Mouse (Mus musculus): ENCODE measurements around the gene Vgll1. TPM values are rescaled to one million over a fixed set of nuclear protein-coding genes. Genes with fewer than 3 reads are reported as not detected.

The Vgll1 gene
- polyA plus RNA-seq (2017; shearing (Covaris generic)), result not detected

DNA sequence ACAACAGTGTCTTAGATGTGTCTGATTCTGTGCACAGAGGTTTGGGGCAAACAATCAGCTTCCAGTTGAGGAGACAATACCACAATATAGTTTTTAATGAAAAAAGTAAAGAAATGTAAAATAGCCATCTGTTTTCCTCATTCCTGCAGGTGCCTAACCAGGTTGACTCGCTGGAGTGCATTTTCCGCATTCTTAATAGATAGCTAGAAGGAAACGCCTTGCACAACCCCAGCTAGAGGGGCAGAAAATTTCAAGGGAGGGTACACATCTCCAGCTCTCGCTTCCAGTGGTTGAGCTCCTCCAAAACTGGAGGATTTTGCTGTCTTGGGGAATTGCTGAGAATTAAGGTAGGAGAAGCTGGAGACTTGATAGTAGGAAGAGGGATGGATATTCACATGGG, at the start of gene Vgll1:
Vgll1 (plus strand) TSS at position 301 of the 400 bp plus-strand sequence.

DNA sequence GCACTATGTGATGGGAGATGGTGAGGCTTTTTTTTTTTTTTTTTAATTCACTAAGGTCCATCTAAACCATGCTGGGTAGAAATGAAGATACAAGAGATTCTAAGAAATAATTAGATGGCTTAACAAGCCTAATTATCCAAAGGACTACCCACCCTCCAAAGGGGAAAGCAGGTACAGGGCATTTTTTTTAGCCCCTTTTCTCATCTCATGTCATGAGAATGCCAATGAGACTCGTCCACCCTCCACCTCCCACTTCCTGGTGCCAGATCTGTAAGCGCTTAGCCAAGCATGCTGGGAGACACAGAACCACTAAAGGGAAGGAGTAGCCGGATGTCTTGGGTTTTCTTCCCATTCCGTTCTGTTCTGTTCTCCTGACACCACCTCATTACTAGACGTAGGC, 45.1 kb upstream of the Vgll1 start, which contains the start of gene Brs3:
Brs3 (plus strand) TSS at position 301 of the 400 bp plus-strand sequence.

DNA sequence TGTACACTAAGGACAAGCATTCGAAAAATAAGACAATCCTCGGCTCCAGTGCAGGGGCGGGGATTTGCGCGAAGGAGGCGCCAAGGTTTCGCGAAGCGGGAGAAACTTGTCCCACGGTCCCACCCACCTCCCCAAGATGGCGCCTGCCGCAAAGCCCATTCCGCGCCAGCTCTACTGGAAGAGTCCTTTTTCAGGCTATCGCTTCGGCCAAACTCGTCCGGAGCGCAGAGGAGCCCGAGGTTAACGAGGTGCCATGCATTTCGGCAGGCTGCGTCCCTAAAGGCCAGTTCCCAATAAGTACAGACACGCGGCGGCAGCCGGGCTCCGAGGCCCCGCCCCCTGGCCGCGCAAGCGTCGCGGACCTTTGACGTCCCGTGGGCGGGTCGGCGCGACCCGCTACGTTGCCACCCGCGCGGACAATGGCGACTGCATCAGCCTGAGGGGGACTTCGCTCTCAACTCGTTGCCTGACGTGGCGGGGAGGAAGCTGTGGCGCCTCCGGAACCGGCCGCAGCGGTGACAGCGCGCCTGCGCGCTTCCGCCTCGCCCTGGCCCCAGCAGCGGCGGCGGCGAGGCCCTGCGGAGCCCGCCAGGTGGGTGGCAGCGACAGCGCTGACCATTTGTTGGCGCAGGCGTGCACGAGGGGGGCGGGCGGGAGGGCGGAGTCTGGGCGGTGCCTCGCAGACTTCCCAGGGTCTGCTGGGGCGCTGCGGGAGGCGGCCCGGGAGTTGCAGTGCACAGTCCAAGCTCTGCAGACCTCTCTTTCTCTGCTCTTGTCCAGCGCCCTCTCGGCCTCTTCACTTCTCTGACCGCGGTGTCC, 34.5 kb upstream of the Vgll1 start, which contains the start of gene Htatsf1:
Htatsf1 (plus strand) TSS at position 410 of the 819 bp plus-strand sequence.

Other genes starting within 250 kb of the Vgll1 start
- not detected for gene Adgrg4, start 217.9 kb upstream of the Vgll1 start, polyA plus RNA-seq (2017; shearing (Covaris generic))
- not detected for gene Brs3, start 45.0 kb upstream of the Vgll1 start, polyA plus RNA-seq (2017; shearing (Covaris generic))
- 86.2 TPM for gene Htatsf1, start 34.5 kb upstream of the Vgll1 start, polyA plus RNA-seq (2017; shearing (Covaris generic))
- 269 TPM for gene Cd40lg, start 124.0 kb downstream of the Vgll1 start, polyA plus RNA-seq (2017; shearing (Covaris generic))